Mouse (Mus musculus) hindbrain, embryonic 12.5 days (tissue): Measurements from ENCODE around the gene S100a13. TPM values are rescaled to one million over a fixed set of nuclear protein-coding genes. Genes with fewer than 3 reads are reported as not detected.
A peak's percentile ranks its signal among the peaks of the same experiment; 100 is the strongest.

Experiments used
- ATAC-seq: fragments of 200-750 bp; cut with Nextera tagmentation; 2 replicates; pipeline ENCODE4 v1.8.0; 2017; ENCODE audit warnings: moderate TSS enrichment; ENCODE audit not compliant: low FRiP score
- H3K27ac ChIP-seq: fragments of 300-500 bp; sonication (generic); 2 replicates; pipeline ENCODE4 v1.5.1; 2016; ENCODE audit warnings: mild to moderate bottlenecking
- H3K27me3 ChIP-seq: fragments of 300-500 bp; sonication (generic); 2 replicates; pipeline ENCODE4 v1.6.1; 2016; ENCODE audit warnings: mild to moderate bottlenecking
- H3K36me3 ChIP-seq: fragments of 300-500 bp; sonication (generic); 2 replicates; pipeline ENCODE4 v1.6.1; 2016; ENCODE audit warnings: mild to moderate bottlenecking
- H3K4me1 ChIP-seq: fragments of 300-500 bp; sonication (generic); 2 replicates; pipeline ENCODE4 v1.6.1; 2016
- H3K4me2 ChIP-seq: fragments of 300-500 bp; sonication (generic); replicated peaks from 2 replicates; pipeline ENCODE4 v1.6.1; 2016; ENCODE audit warnings: mild to moderate bottlenecking
- H3K4me3 ChIP-seq: fragments of 300-500 bp; sonication (generic); 2 replicates; pipeline ENCODE4 v1.5.1; 2016; ENCODE audit warnings: mild to moderate bottlenecking
- H3K9ac ChIP-seq: fragments of 300-500 bp; sonication (generic); 2 replicates; pipeline ENCODE4 v1.6.1; 2016; ENCODE audit warnings: mild to moderate bottlenecking, moderate library complexity
- H3K9me3 ChIP-seq: fragments of 300-500 bp; sonication (generic); replicated peaks from 2 replicates; pipeline ENCODE4 v1.6.1; 2016; ENCODE audit warnings: mild to moderate bottlenecking
- WGBS: fragments of 180-500 bp; shearing (Covaris S2); methylation state at CpG from one replicate; pipeline ENCODE4 v1.1.7; 2016; 5-methylcytosine and 5-hydroxymethylcytosine counted together
- polyA plus RNA-seq: library from polyadenylated mRNA; unstranded; fragments of >200 nt; fragmentation: Nextera tagmentation; extraction: Ambion mirVana; gene quantifications from 2 replicates; pipeline ENCODE4 v1.2.1, GENCODE M21; 2016

Gene S100a13
- 15.3 and 16.4 TPM in 2 replicates for polyA plus RNA-seq

GRCm38 (mm10) chr3:90513796-90514590, at the start of gene S100a13, which contains the start of gene S100a1:
Gene S100a13 (plus strand): TSS chr3:90514435.
Gene S100a1 (minus strand): TSS chr3:90514392.
- H3K27ac ChIP-seq: no peak within 1 kb of the TSS
- peaks cover 41% of the 10 kb centered on the region for H3K27me3 ChIP-seq
- peak; percentile 26; the same call in 1 of the 2 replicates for ATAC-seq
- no peaks in the 10 kb centered on the region for H3K36me3 ChIP-seq
- peak within 1 kb of the TSS; percentile 64 for H3K4me2 ChIP-seq
- H3K4me3 ChIP-seq: peak within 1 kb of the TSS; percentile 29
- H3K4me1 ChIP-seq: peaks cover 14% of the 10 kb centered on the region; the same call in 1 of the 2 replicates
- WGBS: 4% methylated on average over 25 of the region's 25 CpGs
- no peaks in the 10 kb centered on the region for H3K9me3 ChIP-seq
- H3K9ac ChIP-seq: peak within 1 kb of the TSS; percentile 46

- peak overlapping the region; percentile 90 for H3K4me2 ChIP-seq
- peak overlapping the region; percentile 48 for H3K4me3 ChIP-seq
- peaks cover 56% of the 10 kb centered on the region for H3K27me3 ChIP-seq
- no peak; the same call in 1 of the 2 replicates for ATAC-seq
- H3K9me3 ChIP-seq: no peaks in the 10 kb centered on the region
- no peak overlapping the region for H3K9ac ChIP-seq
- no peak overlapping the region for H3K27ac ChIP-seq
- H3K36me3 ChIP-seq: no peaks in the 10 kb centered on the region
- WGBS: 9% methylated on average over 37 of the region's 37 CpGs
- peaks cover 12% of the 10 kb centered on the region for H3K4me1 ChIP-seq
Observed at GRCm38 (mm10) chr3:90464552-90465080, 49.6 kb upstream of the S100a13 start.

GRCm38 (mm10) chr3:90465081-90465685, 49.1 kb upstream of the S100a13 start:
- Histone ChIP-seq H3K27ac (no peak overlapping the region), H3K36me3 (no peaks in the 10 kb centered on the region), H3K9ac (peak overlapping the region; percentile 51), H3K4me1 (peaks cover 12% of the 10 kb centered on the region), H3K27me3 (peaks cover 56% of the 10 kb centered on the region), H3K4me2 (peak overlapping the region; percentile 90), H3K4me3 (peak overlapping the region; percentile 48), H3K9me3 (no peaks in the 10 kb centered on the region)
- WGBS: 2% methylated on average over 74 of the region's 75 CpGs
- peak; percentile 50 for ATAC-seq

GRCm38 (mm10) chr3:90465686-90466310, 48.4 kb upstream of the S100a13 start, which contains the start of gene Npr1:
Gene Npr1 (minus strand): TSS chr3:90465866.
- no peak within 1 kb of the TSS for H3K27ac ChIP-seq
- peak; percentile 71 for ATAC-seq
- peaks cover 12% of the 10 kb centered on the region for H3K4me1 ChIP-seq
- H3K36me3 ChIP-seq: no peaks in the 10 kb centered on the region
- WGBS: under 1% methylated on average over 35 of the region's 49 CpGs
- peaks cover 54% of the 10 kb centered on the region for H3K27me3 ChIP-seq
- peak within 1 kb of the TSS; percentile 48 for H3K4me3 ChIP-seq
- H3K4me2 ChIP-seq: peak within 1 kb of the TSS; percentile 90
- peak within 1 kb of the TSS; percentile 51 for H3K9ac ChIP-seq
- H3K9me3 ChIP-seq: no peaks in the 10 kb centered on the region

- peak; percentile 55 for ATAC-seq
- peak overlapping the region; percentile 51 for H3K9ac ChIP-seq
- H3K4me2 ChIP-seq: peak overlapping the region; percentile 90
- no peaks in the 10 kb centered on the region for H3K36me3 ChIP-seq
- H3K27me3 ChIP-seq: peaks cover 49% of the 10 kb centered on the region
- H3K9me3 ChIP-seq: no peaks in the 10 kb centered on the region
- H3K27ac ChIP-seq: no peak overlapping the region
- H3K4me1 ChIP-seq: peaks cover 12% of the 10 kb centered on the region
- peak overlapping the region; percentile 48 for H3K4me3 ChIP-seq
- under 1% methylated on average over 15 of the region's 15 CpGs for WGBS
Observed at GRCm38 (mm10) chr3:90466311-90466766, 47.9 kb upstream of the S100a13 start.

GRCm38 (mm10) chr3:90467618-90468300, 46.5 kb upstream of the S100a13 start:
- H3K27ac ChIP-seq: no peak overlapping the region
- 94% methylated on average over 10 of the region's 10 CpGs for WGBS
- no peak overlapping the region for H3K9ac ChIP-seq
- H3K4me3 ChIP-seq: no peak overlapping the region
- no peak for ATAC-seq
- H3K9me3 ChIP-seq: no peaks in the 10 kb centered on the region
- H3K27me3 ChIP-seq: peaks cover 36% of the 10 kb centered on the region
- H3K36me3 ChIP-seq: no peaks in the 10 kb centered on the region
- peaks cover 12% of the 10 kb centered on the region for H3K4me1 ChIP-seq
- H3K4me2 ChIP-seq: no peak overlapping the region

GRCm38 (mm10) chr3:90472213-90472612, 42.0 kb upstream of the S100a13 start:
- H3K4me2 ChIP-seq: no peak overlapping the region
- H3K27ac ChIP-seq: no peak overlapping the region
- no peak overlapping the region for H3K4me3 ChIP-seq
- H3K4me1 ChIP-seq: peaks cover 5% of the 10 kb centered on the region
- H3K9ac ChIP-seq: no peak overlapping the region
- H3K9me3 ChIP-seq: no peaks in the 10 kb centered on the region
- 31% methylated on average over 3 of the region's 3 CpGs for WGBS
- H3K27me3 ChIP-seq: no peaks in the 10 kb centered on the region
- no peak for ATAC-seq
- no peaks in the 10 kb centered on the region for H3K36me3 ChIP-seq

GRCm38 (mm10) chr3:90475151-90475830, 38.9 kb upstream of the S100a13 start:
- Histone ChIP-seq H3K36me3 (peaks cover 25% of the 10 kb centered on the region), H3K9ac (no peak overlapping the region), H3K9me3 (no peaks in the 10 kb centered on the region), H3K4me1 (peaks cover 7% of the 10 kb centered on the region), H3K4me3 (peak overlapping the region; percentile 17; the same call in 1 of the 2 replicates), H3K27me3 (no peaks in the 10 kb centered on the region), H3K4me2 (no peak overlapping the region), H3K27ac (no peak overlapping the region)
- 44% methylated on average over 16 of the region's 16 CpGs for WGBS
- ATAC-seq: peak; percentile 35

- H3K9me3 ChIP-seq: no peaks in the 10 kb centered on the region
- no peaks in the 10 kb centered on the region for H3K27me3 ChIP-seq
- H3K4me2 ChIP-seq: peak within 1 kb of the TSS; percentile 84
- H3K36me3 ChIP-seq: peaks cover 32% of the 10 kb centered on the region
- peak; percentile 99 for ATAC-seq
- peaks cover 7% of the 10 kb centered on the region for H3K4me1 ChIP-seq
- H3K27ac ChIP-seq: peak within 1 kb of the TSS; percentile 89
- peak within 1 kb of the TSS; percentile 86 for H3K9ac ChIP-seq
- peak within 1 kb of the TSS; percentile 73 for H3K4me3 ChIP-seq
- under 1% methylated on average over 45 of the region's 45 CpGs for WGBS
Observed at GRCm38 (mm10) chr3:90475831-90476611, 38.2 kb upstream of the S100a13 start, which contains the start of gene Ilf2. Gene Ilf2 (plus strand): TSS chr3:90476126.

GRCm38 (mm10) chr3:90486998-90487397, 27.2 kb upstream of the S100a13 start:
- H3K36me3 ChIP-seq: peaks cover 69% of the 10 kb centered on the region
- 77% methylated on average over 5 of the region's 5 CpGs for WGBS
- H3K27me3 ChIP-seq: no peaks in the 10 kb centered on the region
- no peak overlapping the region for H3K4me3 ChIP-seq
- no peak overlapping the region for H3K9ac ChIP-seq
- ATAC-seq: no peak
- H3K9me3 ChIP-seq: no peaks in the 10 kb centered on the region
- no peak overlapping the region for H3K27ac ChIP-seq
- no peak overlapping the region for H3K4me2 ChIP-seq
- peaks cover 6% of the 10 kb centered on the region for H3K4me1 ChIP-seq
